Mouse (Mus musculus): Measurements from ENCODE around the gene Mnx1.

GRCm38 (mm10) chr5:29471855-29472665 lies 6.2 kb downstream of the Mnx1 start:
- no peak for TF ChIP-seq CTCF (IDR thresholded peaks at IDR 0.05; ENCODE audit: low read depth)
- no peak for TF ChIP-seq EP300 (IDR thresholded peaks at IDR 0.05; ENCODE audit: low read depth)

Measured in heart, postnatal 0 days (tissue).